Mouse (Mus musculus) thymus, adult 18-20 months (tissue): ENCODE measurements around the gene Nop2.
A peak's percentile ranks its signal among the peaks of the same experiment; 100 is the strongest.
"Not testable (repeated sequence)": the region's sequence is repeated elsewhere in the genome, so short reads cannot be mapped to it uniquely, and the experiment has no call there.

ENCODE experiments used
- DNase-seq, 2 experiments: peaks; one replicate each; pipeline ENCODE4 v3.0.0; 2022; ENCODE audit warnings: mixed read lengths in 2 of 2

The Nop2 gene

DNA sequence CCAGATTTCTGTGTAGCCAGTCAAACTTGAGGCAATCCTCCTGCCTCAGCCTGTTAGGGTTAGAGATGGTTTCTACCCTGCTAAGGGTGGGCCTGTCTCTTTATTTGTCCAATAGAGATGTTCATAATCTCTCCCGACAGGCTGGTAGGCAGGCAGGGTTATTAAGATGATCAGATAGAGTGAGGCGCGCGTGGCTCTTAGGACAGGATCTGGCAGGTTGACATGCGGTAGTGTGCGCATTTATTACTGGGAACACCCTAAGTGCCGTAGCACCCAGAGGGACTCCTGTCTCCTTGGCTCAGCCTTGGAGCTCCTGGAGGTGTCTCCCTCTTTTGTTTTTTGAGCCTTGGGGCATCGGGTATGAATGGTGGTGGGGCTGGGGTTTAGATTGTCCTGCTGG, 23.6 kb downstream of the Nop2 start:
- no peak for DNase-seq

DNA sequence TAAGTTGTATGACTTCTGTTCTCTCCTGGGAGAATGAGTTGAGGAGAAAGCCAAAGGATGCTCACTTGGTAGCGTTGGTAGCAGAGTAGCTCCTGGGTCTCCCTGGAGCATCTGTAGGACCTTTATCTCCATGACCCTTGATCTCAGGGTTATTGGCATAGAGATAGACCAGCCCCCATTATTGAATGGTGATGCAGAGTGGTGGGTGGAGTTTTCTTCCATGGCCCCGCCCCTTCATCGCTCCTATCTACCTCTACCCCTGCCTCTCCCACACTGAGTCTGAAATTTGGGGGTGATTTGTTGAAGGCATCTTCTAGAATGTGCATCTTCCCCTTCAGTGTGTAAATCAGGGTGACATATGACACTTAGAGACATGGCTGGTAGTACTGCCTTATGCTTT, 24.8 kb downstream of the Nop2 start:
- no peak for DNase-seq

DNA sequence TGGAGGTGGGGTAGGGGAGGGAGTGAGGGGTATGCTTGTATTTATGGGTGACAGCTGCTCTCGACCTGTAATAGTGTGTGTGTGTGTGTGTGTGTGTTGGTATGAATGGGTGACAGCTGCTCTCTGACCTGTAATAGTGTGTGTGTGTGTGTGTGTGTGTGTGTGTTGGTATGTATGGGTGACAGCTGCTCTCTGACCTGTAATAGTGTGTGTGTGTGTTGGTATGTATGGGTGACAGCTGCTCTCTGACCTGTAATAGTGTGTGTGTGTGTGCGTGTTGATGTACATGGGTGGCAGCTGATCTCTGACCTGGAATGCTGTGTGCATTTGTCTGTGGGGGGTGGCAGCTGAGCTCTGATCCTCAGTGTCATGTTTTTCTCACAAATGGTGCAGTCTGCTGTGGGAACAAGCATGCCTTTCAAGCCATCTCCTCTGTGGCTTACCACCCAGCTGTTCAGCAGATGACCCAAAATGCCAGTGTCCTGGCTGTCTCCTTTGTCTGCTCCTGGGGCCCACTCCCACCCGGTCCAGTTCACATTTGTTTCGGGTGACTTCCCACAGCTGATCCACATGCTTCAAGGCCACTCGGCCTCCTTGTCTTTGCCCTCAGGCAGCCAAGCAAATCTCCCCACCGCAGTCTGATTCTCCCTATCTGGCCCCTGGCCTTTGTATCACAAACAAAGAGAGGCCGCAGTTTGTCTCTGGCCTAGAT, 25.4 kb downstream of the Nop2 start:
- no peak for DNase-seq

DNA sequence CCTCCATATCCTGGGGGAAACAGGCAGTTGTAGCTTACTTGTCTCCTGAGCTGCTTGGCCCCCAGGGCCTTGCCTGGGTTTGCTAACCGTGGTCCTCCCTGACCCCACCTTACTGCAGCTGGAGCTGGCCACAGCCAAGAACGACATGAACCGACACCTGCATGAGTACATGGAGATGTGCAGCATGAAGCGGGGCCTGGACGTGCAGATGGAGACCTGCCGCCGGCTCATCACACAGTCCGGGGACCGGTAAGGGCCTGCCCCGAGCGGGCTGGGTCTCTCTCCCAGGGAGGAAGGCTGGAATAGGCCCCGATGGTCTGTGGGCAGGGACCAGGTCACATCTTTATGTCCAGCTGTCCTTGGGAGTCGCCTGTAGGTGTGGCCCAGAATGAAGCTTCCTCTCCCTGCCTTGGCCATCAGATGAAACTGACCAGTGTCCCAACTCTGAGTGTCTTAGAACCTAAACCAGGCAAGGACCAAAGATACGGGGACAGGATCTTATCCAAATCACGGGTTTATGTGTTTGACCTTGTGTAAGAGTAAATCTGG, 27.3 kb downstream of the Nop2 start:
- no peak for DNase-seq

DNA sequence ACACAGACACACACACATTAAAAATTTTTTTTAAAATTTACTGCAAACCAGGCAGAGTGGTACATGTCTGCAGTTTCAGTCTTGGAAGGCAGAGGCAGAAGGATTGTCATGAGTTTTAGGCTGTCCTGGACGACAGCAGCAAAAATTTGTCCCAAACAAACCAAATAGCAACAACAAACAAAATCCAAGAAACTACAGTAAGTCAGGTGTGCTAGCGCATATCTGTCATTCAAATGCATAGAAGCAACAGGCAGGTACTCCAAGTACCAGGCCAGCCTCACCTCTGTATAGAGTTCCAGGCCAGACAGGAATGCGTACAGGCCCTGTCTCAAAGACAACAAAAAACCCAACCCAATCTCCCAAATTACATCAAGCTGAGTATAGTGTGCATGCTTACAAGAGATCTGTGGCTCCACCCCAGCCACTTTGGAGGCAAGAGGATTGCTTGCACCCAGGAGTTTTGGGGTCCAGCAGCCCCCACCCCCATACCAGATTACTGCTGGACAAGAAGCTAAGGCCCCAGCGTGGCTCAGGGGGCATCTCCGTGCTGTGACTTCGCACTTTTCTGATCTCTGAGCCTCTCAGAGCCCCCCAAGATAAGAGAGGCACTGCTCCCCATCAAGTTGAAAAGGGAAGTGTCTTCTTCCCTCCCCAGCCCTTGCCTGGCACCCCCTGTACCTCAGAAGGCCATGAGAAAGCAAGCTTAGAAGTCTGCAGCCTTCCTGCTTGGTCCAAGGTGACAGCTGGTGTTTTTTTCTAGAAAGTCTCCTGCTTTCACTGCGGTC, 28.3 kb downstream of the Nop2 start:
- no peak for DNase-seq

DNA sequence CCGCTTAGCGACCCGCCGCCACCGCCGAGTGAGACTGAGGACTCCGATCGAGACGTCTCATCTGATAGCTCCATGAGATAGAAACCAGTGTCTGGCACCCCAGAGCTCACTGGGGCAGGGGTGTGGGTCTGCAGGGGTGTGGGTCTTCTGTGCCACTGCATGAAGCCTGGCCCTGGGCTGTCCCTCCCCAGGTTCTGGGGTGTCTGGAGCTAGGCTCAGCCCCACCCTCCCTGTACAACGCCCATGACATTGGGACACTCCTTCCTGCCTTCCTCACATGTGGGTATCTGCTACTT, 28.8 kb downstream of the Nop2 start:
- no peak for DNase-seq

DNA sequence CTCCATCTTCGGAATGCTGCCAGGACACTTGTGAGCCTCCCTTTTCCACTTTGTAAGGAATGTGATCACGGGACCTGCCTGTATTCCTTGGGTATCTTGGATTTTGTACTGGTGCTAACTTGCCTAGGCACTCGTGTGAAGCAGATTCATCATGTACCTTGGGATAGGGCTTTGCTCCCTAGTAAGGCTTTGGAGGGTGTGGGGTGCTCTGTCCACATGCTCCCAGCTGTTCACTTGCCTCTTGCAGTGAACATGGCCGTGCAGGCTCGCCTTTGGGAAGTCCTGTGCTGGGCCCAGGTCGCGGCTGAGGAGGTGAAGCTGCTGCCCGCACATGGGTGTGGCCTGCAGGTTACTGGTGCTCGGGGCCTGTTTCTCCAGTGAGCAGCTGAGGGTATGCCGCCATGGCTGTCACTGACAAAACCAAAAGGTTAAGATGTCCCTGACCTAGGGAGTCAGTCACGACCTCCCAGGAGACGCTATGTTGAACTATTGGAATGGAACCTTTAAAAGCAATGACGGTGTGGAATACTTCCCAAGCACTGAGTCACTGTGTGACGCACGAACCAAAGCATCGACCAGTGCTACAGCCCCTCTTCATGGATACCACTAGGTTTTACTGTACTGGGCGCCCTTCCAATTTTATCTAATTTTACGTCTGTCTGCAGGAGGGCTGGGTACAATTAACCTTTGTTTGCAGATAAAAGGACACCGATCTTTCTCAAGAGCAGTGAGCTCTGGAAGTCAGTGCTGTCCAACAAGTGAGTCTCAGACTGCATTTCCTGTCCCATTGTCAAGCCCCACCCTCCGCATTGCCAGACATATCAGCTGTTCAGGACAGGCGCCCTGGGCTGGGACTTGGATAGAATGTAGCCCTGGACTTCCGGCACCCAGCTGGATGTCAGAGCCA, 29.4 kb downstream of the Nop2 start:
- no peak for DNase-seq

DNA sequence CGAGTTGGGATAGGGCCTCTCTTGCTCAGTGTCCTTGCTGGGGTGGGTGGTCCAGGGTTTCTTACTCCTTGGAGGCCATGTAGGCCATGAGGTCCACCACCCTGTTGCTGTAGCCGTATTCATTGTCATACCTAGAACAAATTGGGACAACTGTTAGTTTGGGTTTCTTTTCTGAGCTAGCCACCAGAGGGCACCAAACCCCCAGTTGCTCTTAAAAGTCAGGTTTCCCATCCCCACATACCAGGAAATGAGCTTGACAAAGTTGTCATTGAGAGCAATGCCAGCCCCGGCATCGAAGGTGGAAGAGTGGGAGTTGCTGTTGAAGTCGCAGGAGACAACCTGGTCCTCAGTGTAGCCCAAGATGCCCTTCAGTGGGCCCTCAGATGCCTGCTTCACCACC, 30.3 kb downstream of the Nop2 start:
- peak; percentile 51 to 61 for DNase-seq

DNA sequence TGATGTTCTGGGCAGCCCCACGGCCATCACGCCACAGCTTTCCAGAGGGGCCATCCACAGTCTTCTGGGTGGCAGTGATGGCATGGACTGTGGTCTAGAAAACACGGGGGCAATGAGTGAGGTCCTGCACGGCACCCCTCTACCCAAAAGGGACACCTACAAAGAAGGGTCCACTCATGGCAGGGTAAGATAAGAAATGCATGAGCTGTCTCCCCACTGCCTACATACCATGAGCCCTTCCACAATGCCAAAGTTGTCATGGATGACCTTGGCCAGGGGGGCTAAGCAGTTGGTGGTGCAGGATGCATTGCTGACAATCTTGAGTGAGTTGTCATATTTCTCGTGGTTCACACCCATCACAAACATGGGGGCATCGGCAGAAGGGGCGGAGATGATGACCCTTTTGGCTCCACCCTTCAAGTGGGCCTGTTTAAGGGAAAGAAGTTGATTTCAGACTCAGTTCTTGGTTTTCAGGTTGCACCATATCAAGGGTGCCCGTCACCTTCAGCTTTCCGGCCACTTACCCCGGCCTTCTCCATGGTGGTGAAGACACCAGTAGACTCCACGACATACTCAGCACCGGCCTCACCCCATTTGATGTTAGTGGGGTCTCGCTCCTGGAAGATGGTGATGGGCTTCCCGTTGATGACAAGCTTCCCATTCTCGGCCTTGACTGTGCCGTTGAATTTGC, 31.1 kb downstream of the Nop2 start:
- DNase-seq = not testable (repeated sequence)

DNA sequence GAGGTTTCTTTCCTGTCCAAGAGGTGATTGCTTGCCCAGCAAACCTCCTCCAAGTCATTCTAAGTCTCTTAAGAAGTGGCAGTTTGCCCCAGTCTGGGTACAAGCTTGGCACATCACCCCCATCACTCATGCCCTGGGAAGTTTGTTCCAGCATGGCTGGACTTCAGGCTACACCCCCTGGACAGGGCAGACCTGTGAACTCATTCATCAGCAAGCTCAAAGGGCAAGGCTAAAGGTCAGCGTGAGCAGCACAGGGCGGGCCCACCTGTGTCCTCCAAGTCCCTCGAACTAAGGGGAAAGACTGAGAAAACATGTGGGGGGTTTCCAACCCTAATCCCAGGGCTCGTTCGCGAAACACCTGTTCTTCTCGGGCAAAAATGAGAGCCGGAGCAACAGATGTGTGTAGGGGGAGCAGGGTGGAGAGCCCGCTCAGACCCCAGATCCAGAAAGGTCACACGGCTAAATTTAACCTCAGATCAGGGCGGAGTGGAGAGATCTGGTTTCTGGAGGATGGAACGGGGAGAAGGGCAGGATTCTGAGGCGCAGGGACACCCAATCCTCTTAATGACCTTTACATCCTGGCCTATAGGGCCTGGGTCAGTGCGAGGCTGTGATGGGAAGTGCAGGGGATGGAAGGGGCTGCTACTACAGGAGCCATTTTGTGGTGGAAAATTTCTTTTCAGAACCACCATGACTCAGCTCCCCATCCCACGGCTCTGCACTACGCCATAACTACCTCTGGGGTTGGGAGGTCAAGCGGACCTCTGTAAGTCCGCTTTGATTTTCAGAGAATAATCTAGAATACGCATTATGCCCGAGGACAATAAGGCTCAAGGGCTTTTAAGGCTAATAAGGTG, 32.3 kb downstream of the Nop2 start:
- no peak for DNase-seq

DNA sequence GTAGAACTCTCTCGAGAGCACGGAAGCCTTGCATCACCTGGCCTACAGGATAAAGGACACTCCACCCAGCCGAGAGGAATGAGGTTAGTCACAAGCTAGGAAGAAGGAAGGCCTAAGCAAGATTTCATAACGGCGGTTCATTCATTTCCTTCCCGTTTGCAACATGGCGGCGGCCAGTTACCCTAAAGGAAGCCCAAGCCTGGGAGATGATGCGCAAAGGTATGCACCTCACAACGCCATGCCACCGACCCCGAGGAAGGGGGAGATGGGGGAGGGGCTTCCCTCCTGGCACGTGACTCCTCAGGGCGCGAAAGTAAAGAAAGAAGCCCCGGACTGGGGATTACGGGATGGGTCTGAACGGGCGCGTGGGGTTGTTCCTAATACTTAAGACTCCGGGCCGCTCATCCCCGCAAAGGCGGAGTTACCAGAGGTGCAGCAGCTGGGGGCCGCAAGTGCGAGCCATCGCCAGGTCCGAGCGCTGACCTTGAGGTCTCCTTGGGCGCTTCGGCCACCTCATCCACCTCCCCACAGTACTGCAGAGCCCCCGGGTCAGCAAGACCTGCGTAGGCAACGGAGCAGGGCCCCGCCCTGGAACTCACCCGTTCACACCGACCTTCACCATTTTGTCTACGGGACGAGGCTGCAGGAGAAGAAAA, 33.1 kb downstream of the Nop2 start:
- DNase-seq = peak; percentile 50 to 62

DNA sequence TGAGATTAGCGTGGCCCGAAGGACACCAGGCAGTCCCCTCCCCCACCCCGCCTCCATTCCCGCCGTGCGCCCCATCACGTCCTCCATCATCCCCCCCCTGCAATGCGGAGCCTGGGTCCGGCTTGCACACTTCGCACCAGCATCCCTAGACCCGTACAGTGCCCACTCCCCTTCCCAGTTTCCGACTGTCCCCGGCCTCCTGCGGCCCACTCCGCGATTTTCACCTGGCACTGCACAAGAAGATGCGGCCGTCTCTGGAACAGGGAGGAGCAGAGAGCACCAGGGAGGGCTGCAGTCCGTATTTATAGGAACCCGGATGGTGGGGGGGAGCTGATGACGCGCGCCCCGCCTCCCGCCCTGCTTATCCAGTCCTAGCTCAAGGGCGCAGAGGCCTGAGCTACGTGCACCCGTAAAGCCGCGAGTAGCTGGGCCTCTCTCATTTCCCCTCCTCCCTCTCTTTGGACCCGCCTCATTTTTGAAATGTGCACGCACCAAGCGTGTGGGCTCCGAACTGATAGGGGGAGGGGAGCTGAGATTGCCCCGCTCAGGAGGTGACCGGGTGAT, 33.7 kb downstream of the Nop2 start:
- peak; percentile 95 to 97 for DNase-seq

DNA sequence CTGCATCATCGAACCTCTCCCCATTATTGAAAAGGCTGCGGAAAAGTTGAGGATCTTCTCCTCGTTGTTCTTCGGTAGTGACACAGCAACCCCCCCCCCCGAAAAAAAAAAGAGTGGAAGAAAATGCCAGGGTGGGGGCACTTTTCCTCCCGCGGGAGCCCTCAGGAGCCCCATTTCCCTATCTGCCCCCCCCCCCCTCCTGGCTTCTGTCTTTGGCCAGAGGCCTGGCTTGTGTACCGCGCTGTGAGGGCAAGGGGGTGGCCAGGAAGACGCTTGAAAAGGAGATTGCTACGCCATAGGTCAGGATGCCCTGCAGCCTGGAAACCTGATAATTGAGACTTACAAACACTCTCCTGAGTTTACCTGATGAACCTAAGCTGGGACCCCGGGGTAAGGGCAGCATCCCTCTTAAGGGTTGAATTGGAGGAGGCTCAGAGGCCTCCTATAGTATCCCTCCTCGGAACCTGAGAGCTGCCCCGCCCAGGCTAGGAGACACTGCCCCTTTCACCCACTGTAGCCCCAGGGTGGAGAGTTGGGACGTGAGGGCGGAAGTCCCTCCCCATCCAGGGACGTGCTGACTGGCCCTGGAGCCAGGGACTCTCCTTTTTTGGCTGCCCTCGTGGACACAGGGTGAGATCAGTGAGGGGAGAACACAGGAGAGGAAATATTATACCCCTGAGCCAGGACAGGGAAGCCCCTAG, 34.5 kb downstream of the Nop2 start, which contains the start of gene Gapdh:
Gene Gapdh (minus strand): TSS at position 417 of the 701 bp plus-strand sequence.
- DNase-seq = peak; percentile 40 to 44

DNA sequence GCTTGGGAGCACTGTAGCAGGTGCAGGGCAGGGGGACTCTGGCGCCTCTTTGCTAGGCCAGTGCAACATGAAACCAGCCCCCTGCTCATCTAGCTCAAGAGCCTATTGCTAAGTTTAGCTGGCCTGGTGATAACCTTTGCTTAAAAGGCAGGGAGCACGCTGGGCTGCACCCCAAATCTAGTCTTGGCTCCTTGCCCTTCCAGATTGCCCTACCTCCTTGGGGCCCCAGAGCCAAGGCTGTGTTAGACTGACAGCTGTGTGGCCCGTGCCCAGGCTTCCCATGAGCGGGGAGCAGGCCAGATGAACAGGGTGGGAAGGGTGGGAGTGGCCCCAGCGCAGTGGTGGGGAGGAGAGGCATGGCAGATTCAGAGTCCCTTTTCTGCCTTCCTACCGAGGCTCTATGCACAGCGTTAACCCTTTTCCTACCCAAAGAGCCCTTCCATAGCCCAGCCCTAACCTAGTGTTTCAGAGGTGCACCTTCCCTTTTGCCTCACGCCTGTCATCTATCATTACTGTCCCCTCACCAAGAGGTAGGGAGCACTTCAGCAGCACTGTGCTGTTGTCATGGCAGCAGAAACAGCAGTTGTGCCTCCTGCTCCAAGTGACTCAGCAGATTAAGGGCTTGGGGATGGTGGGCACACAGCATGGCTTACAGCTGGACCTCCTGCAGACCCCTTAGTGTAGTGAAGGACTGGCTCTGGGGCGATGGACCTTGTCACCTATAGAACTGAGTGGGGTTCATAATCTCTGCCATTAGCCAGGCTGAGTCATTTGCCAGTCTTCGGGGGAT, 35.3 kb downstream of the Nop2 start:
- DNase-seq = no peak

DNA sequence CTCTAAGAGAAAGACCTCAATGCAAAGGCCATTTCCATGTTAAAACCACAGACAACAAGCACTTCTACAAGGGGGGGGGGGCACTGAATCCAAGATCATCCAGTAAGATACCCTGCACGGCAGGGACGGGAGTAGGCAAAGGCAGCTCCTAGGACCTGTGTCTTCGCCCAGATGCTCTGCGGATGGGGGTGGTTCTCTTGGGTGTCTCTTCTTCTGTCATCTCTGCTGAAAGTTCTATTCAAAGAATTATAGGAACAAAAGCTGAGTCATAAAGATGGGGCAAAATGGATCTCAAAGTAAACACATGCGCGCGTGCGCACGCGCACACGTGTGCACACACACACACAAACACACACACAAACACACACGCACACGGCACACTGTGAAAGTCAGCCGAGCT, 36.4 kb downstream of the Nop2 start:
- DNase-seq = no peak

DNA sequence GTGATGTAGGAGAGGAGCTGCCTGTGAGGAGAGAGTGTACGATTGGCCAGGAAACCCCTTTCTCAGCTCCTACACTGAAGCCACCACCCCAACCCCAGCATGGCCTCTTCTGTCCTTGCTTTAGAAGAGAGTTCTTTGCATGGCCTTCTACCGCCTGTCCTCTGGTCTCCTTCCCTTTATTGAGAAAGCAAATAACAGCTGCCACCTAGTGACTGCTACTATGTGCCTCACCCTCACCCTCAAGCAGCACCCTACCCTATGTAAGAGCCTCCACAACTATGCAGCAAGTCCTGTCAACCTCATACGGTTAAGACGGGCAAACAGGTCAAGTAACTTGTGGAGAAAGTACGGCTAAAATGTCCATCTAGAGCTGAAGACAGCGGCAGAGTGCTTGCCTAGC, 38.5 kb downstream of the Nop2 start:
- DNase-seq = no peak

DNA sequence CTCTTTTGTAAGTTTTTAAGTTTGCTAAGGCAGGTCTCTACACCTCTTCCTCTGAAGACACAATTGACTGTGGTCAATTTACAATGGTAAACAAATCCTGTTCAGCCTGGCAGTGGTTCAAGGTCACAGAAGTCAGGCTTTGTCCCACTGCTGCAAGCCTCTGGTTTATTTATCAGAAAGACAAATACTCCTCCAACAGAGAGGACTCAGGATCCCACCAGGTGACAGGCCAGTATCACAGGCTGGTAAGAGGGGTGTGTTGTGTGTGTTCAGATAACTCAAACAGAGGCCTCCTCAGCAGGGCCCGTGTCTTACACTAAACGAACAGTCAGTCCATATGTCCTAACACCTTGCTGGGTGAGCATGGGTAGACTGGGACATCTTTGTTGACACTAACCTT, 40.8 kb downstream of the Nop2 start:
- DNase-seq = no peak

DNA sequence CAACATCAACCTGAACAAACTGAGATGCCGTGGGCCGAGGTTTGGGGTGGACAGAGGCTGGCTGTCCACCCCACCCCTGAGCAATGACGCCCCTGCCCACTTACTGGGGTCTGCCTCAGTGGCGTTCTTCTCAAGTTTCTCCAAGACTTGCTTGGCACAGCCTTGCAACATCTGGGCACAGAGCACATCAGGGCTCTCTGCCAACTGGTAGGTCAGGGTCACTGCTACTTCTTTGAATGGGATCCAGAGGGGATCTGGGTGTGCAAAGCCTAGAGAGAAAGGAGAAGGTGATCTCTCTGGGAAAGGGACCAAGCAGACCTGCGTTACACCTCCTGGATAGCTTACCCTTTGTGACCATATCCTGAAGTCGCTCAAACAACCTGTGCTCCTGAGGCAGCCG, 41.5 kb downstream of the Nop2 start:
- no peak for DNase-seq

DNA sequence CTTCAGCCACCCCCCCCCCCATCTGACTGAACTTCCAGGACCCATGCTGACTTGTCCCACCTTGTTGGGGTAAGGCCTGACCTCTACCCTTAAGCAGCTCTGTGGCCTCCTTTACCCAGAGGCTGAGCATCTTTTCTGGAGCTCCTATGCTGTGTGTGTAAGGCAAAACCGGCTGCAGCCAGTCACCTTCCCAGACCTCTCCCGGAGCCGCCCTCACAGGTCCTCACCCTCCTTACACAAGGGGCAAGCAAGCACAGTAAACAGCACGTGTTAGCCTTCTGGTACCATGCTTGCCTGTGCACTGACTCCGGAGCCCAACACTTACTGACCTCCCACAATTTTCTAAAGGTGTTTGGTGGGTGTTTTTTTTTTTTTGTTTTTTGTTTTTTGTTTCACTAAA, 43.8 kb downstream of the Nop2 start:
- no peak for DNase-seq
